13 mouse cellular contexts compared by ENCODE assay signal in the genomic region with DNA sequence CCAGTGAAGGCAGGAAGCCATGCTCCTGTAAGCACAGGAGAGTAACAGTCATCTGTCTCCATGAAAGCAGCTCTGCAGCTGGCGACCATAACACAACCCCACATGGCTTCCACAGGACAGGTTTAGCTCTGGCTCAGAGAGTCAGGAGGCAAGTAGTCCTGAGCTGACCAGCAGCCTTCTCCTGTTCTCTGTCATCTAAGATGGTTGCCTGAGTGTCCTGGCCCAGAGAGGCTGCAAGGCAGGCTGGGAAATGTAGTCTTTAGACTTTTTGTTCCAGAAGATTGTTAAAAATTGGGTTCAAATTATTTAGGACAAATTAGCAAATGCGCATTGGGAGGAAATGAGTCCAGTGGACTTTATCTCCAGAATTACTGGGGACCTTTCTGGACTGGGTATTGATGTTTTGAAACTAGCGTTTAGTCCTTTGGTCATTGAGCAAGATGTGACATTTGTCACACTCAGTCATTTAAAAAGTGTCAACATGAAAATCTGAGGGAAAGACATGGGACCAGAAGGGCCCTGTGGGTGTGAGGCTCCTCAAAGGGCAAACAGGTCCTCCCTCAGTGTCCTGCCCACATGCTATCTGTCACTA. TPM values are rescaled to one million over a fixed set of nuclear protein-coding genes. Genes with fewer than 3 reads are reported as not detected.
DNase-seq lines count a peak whose midpoint lies in the region; ATAC-seq and TF ChIP-seq lines count a peak whose summit lies in the region.
"Had no signal": no experiment of that assay in that cellular context is flagged by ENCODE, and none has a peak within 500 bp of the region (broad histone marks: within the 10 kb centered on the region; RNA-seq: fewer than 3 reads in every experiment).

No protein-coding gene starts in this region.

- TF ChIP-seq CTCF in MEL (IDR thresholded peaks at IDR 0.05 in 2 of 3, conservative IDR thresholded peaks at IDR 0.05 in 1 of 3; ENCODE audit: control insufficient read depth in 1 of 3, insufficient read depth in 1 of 3, low read depth in 2 of 3, low read length in 3 of 3, poor library complexity in 1 of 3, severe bottlenecking in 1 of 3) = no peak

- TF ChIP-seq POLR2A in MEL (IDR thresholded peaks at IDR 0.05; ENCODE audit: control insufficient read depth in 1 of 2, insufficient read depth in 1 of 2, low read depth in 1 of 2, low read length in 2 of 2, poor library complexity in 1 of 2) = no peak

- no peaks in the 10 kb centered on the region for H3K36me3 ChIP-seq in midbrain, embryonic 10.5 days
- no peaks in the 10 kb centered on the region for H3K36me3 ChIP-seq in midbrain, embryonic 13.5 days
- H3K36me3 ChIP-seq in MEL (ENCODE audit: control insufficient read depth in 1 of 2, insufficient read depth in 2 of 2, low read length in 2 of 2) = peaks cover 0 to 8% of the 10 kb centered on the region in 2 experiments; a peak in 2 of 4 replicates
- H3K36me3 ChIP-seq: midbrain, embryonic 12.5 days; neural tube, embryonic 12.5 days had no signal

- no peak for TF ChIP-seq RAD21 in MEL (IDR thresholded peaks at IDR 0.05; ENCODE audit: low read depth, low read length)

- peak; percentile 35 for DNase-seq in gastrocnemius, adult 18-20 months (ENCODE audit: low spot score)
- no peak for DNase-seq in gastrocnemius, postnatal 25 days
- DNase-seq in midbrain, embryonic 10.5 days (ENCODE audit: low spot score) = no peak
- no peak for DNase-seq in MEL (ENCODE audit: low read depth, low spot score)
- peak; percentile 35 to 45 for DNase-seq in cerebellum, postnatal 14 days
- no peak for DNase-seq in spleen, postnatal 36 days (ENCODE audit: low spot score in 2 of 2)
- DNase-seq: adrenal gland, postnatal 10 days; kidney, adult 9 months had no signal

- no peak overlapping the region for H3K4me3 ChIP-seq in midbrain, embryonic 10.5 days
- H3K4me3 ChIP-seq in midbrain, embryonic 13.5 days (replicated peaks) = no peak overlapping the region
- no peak overlapping the region for H3K4me3 ChIP-seq in MEL (ENCODE audit: control insufficient read depth in 1 of 2, insufficient read depth in 1 of 2, low read depth in 2 of 2, low read length in 2 of 2)
- H3K4me3 ChIP-seq: midbrain, embryonic 12.5 days; neural tube, embryonic 12.5 days had no signal

- H3K4me1 ChIP-seq in midbrain, embryonic 10.5 days = peaks cover 31% of the 10 kb centered on the region
- H3K4me1 ChIP-seq in midbrain, embryonic 13.5 days (replicated peaks) = peaks cover 15% of the 10 kb centered on the region
- no peaks in the 10 kb centered on the region for H3K4me1 ChIP-seq in MEL (ENCODE audit: control insufficient read depth in 1 of 2, insufficient read depth in 2 of 2, low read length in 2 of 2)

- 91% methylated on average over 3 of the region's 3 CpGs for WGBS in midbrain, embryonic 10.5 days
- 88% methylated on average over 3 of the region's 3 CpGs for WGBS in midbrain, embryonic 13.5 days

- no peak overlapping the region for H3K9ac ChIP-seq in midbrain, embryonic 13.5 days (replicated peaks)
- H3K9ac ChIP-seq in MEL (ENCODE audit: control insufficient read depth, low read depth, low read length, poor library complexity, severe bottlenecking) = no peak overlapping the region
- H3K9ac ChIP-seq: midbrain, embryonic 12.5 days; neural tube, embryonic 12.5 days had no signal

- no peak overlapping the region for H3K4me2 ChIP-seq in midbrain, embryonic 13.5 days (replicated peaks)
- H3K4me2 ChIP-seq: midbrain, embryonic 12.5 days; neural tube, embryonic 12.5 days had no signal

- H3K9me3 ChIP-seq in midbrain, embryonic 10.5 days (replicated peaks) = no peaks in the 10 kb centered on the region
- H3K9me3 ChIP-seq in midbrain, embryonic 13.5 days = no peaks in the 10 kb centered on the region
- no peaks in the 10 kb centered on the region for H3K9me3 ChIP-seq in MEL (replicated peaks; ENCODE audit: insufficient read depth, low read length)
- H3K9me3 ChIP-seq: midbrain, embryonic 12.5 days; neural tube, embryonic 12.5 days had no signal

- H3K79me2 ChIP-seq in MEL (ENCODE audit: control insufficient read depth, insufficient read depth, low read length, poor library complexity) = no peaks in the 10 kb centered on the region

- TF ChIP-seq EP300 in MEL (IDR thresholded peaks at IDR 0.05; ENCODE audit: low read depth in 1 of 2, low read length in 2 of 2) = no peak

- 0 out of 2 replicates have a peak overlapping the region, but pooled peaks have one; percentile 52 for H3K27ac ChIP-seq in midbrain, embryonic 10.5 days (replicated peaks)
- H3K27ac ChIP-seq in midbrain, embryonic 13.5 days = no peak overlapping the region
- no peak overlapping the region for H3K27ac ChIP-seq in MEL (ENCODE audit: control insufficient read depth, low read depth, low read length)
- H3K27ac ChIP-seq: midbrain, embryonic 12.5 days; neural tube, embryonic 12.5 days had no signal

- no peak for ATAC-seq in midbrain, embryonic 13.5 days
- ATAC-seq: CD4-positive, CD25-positive, alpha-beta regulatory T cell, adult 4 months; lung, postnatal 0 days had no signal

- no peaks in the 10 kb centered on the region for H3K27me3 ChIP-seq in midbrain, embryonic 10.5 days (ENCODE audit: low read depth, poor library complexity, severe bottlenecking)
- no peaks in the 10 kb centered on the region for H3K27me3 ChIP-seq in midbrain, embryonic 13.5 days
- no peaks in the 10 kb centered on the region for H3K27me3 ChIP-seq in MEL (ENCODE audit: control insufficient read depth in 1 of 2, insufficient read depth in 2 of 2, low read length in 2 of 2)
- H3K27me3 ChIP-seq: midbrain, embryonic 12.5 days; neural tube, embryonic 12.5 days had no signal

TF ChIP-seq in MEL, 35 proteins besides CTCF, POLR2A, EP300 and RAD21:
- TF ChIP-seq ZKSCAN1 (IDR thresholded peaks at IDR 0.05; ENCODE audit: low read depth, low read length) = no peak
- peak; percentile 81 for TF ChIP-seq HCFC1 (IDR thresholded peaks at IDR 0.05; ENCODE audit: low read depth, low read length)

RNA-seq across cellular contexts. Expression of gene Bod1, which starts 5.1 kb away (rescaled TPM):
- total RNA-seq in gastrocnemius, adult 18-20 months (2021) = 100 to 1,000 TPM; 151 to 175 TPM
- total RNA-seq in gastrocnemius, postnatal 25 days (2021) = 100 to 1,000 TPM; 119 to 142 TPM
- polyA plus RNA-seq in midbrain, embryonic 10.5 days (2016; fragmentation: Nextera tagmentation; extraction: Ambion mirVana) = 123 and 133 TPM in 2 replicates
- 153 and 163 TPM in 2 replicates for polyA plus RNA-seq in midbrain, embryonic 13.5 days (2015; fragmentation: Nextera tagmentation; extraction: Ambion mirVana)
- total RNA-seq in MEL (2012; rRNA removed) = 39.6 and 47.3 TPM in 2 replicates
- polyA plus RNA-seq in MEL (2012; ENCODE audit: insufficient read depth in 1 of 2, insufficient read length in 2 of 2, low read depth in 1 of 2, low replicate concordance in 2 of 2, missing spikeins in 1 of 2) = 10 to 100 TPM in 1 of 2 experiments, not detected in 1; 40.0 TPM

Comparison
In these comparisons a context has a peak if more than half of its experiments do, and no peak if none do; other contexts are left out.
1. DNase-seq: peak in gastrocnemius, adult 18-20 months (single experiment) and cerebellum, postnatal 14 days (2 of 2); none in gastrocnemius, postnatal 25 days (single experiment), midbrain, embryonic 10.5 days (single experiment), MEL (single experiment) and spleen, postnatal 36 days (0 of 2).